Mouse (Mus musculus): ENCODE results near the gene Tmx2.

DNA sequence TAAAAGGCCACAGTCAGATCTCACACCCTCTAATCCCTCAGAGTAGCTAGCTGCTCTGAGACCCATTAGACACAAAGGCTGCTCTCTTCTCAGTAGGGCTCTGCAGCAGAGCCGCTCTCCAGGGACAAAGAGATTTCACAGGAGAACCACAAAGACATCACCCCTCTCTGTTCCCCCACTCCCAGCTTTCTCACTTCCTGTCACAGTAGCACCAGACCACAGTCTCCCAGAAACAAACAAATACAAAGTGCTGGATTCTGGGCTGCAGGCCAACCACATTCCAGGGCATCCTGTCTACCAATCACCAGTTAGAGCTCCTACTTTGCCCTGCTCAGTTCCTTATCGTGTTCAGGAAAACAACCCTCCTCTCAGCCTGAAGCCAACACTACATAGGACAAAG lies 43.3 kb downstream of the Tmx2 start:
- no peak for TF ChIP-seq FLI1 (IDR thresholded peaks at IDR 0.05; ENCODE audit: low read length)
- TF ChIP-seq GATA1 (IDR thresholded peaks at IDR 0.05; ENCODE audit: borderline replicate concordance, low read length), result no peak

All from megakaryocyte, embryonic 14.5 days (primary cell).